Mouse (Mus musculus) kidney, adult 2 months (tissue): ENCODE results near the gene Gm10024. TPM values are rescaled to one million over a fixed set of nuclear protein-coding genes. Genes with fewer than 3 reads are reported as not detected.
"Not testable (repeated sequence)": the region's sequence is repeated elsewhere in the genome, so short reads cannot be mapped to it uniquely, and the experiment has no call there.

Experiments
- DNase-seq: peaks from one replicate; pipeline ENCODE4 v3.0.0; 2021
- H3K27ac ChIP-seq: fragments of 200-500 bp; 2 replicates; pipeline ENCODE4 v1.5.1; 2012; ENCODE audit warnings: low read depth, low read length, control low read depth, inconsistent platforms; ENCODE audit not compliant: insufficient read depth
- H3K27me3 ChIP-seq: fragments of 200-500 bp; replicated peaks from 2 replicates; pipeline ENCODE4 v1.6.1; 2012; ENCODE audit warnings: mild to moderate bottlenecking, moderate library complexity, low read length, inconsistent platforms; ENCODE audit not compliant: control insufficient read depth, insufficient read depth
- H3K36me3 ChIP-seq: fragments of 200-500 bp; 2 replicates; pipeline ENCODE4 v1.6.1; 2012; ENCODE audit warnings: mild to moderate bottlenecking, moderate library complexity, low read length, inconsistent platforms; ENCODE audit not compliant: control insufficient read depth, insufficient read depth
- H3K4me1 ChIP-seq: fragments of 200-500 bp; 2 replicates; pipeline ENCODE4 v1.6.1; 2011; ENCODE audit warnings: low read length; ENCODE audit not compliant: control insufficient read depth, insufficient read depth
- H3K4me3 ChIP-seq: fragments of 200-500 bp; 2 replicates; pipeline ENCODE4 v1.5.1; 2011; ENCODE audit warnings: mild to moderate bottlenecking, low read depth, low read length, control low read depth; ENCODE audit not compliant: insufficient read depth
- CTCF ChIP-seq: fragments of 200-500 bp; conservative IDR thresholded peaks from 2 replicates; pipeline ENCODE4 v1.5.1; 2011; ENCODE audit warnings: low read depth, mild to moderate bottlenecking, control low read depth, low read length, moderate library complexity, mixed read lengths; ENCODE audit not compliant: insufficient read depth, insufficient read length
- POLR2A ChIP-seq: fragments of 200-500 bp; IDR thresholded peaks from one replicate; pipeline ENCODE4 v1.6.1; 2011; ENCODE audit warnings: low read depth, low read length, control low read depth
- WGBS: fragments of 180-500 bp; shearing (Covaris S2); methylation state at CpG from one replicate; pipeline ENCODE4 v1.1.7; 2018; 5-methylcytosine and 5-hydroxymethylcytosine counted together
- polyA plus RNA-seq: library from polyadenylated mRNA; depleted of rRNA; stranded (reverse); fragments of >200 nt; gene quantifications from 2 replicates; pipeline ENCODE4 v1.2.3, GENCODE M21; 2012

Gene Gm10024
- polyA plus RNA-seq, 1 experiment = not detected

DNA sequence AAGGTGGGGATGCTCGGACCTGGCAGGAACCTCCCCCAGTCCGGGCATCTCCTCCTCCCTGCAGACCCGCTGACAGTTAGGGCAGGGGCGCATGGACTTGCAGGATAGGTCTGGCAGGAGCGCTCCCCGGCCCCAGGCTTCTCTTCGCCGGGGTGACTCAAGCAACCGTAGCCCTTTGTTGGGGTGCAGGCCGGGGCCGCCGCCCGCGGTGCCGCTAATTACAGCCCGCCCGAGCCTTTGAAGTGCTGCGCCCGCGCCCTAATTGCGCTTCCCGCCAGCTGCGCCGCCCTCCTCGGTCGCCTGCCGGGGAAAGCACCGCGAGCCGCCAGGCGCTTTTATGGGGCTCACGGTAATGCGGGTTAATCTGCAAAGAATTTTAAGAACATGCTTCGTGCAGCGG, 33.7 kb upstream of the Gm10024 start:
- under 1% methylated on average over 35 of the region's 35 CpGs for WGBS
- H3K36me3 ChIP-seq = no peaks in the 10 kb centered on the region
- no peak for DNase-seq
- no peak overlapping the region for H3K4me3 ChIP-seq
- H3K27me3 ChIP-seq = peaks cover 3% of the 10 kb centered on the region; the same call in 1 of the 2 replicates
- H3K27ac ChIP-seq = no peak overlapping the region
- H3K4me1 ChIP-seq = no peaks in the 10 kb centered on the region
- TF ChIP-seq CTCF (no peak), POLR2A (no peak)

GRCm38 (mm10) chr10:77682994-77683393, 28.3 kb upstream of the Gm10024 start:
- no peak for DNase-seq
- Histone ChIP-seq H3K36me3 (no peaks in the 10 kb centered on the region), H3K27me3 (peaks cover 3% of the 10 kb centered on the region; the same call in 1 of the 2 replicates), H3K4me1 (no peaks in the 10 kb centered on the region), H3K27ac (no peak overlapping the region), H3K4me3 (no peak overlapping the region)
- TF ChIP-seq CTCF = no peak
- no peak for TF ChIP-seq POLR2A
- 83% methylated on average over 7 of the region's 7 CpGs for WGBS

- TF ChIP-seq CTCF (no peak), POLR2A (no peak)
- no peaks in the 10 kb centered on the region for H3K4me1 ChIP-seq
- DNase-seq = no peak
- no peaks in the 10 kb centered on the region for H3K27me3 ChIP-seq
- 30% methylated on average over 8 of the region's 8 CpGs for WGBS
- no peak overlapping the region for H3K4me3 ChIP-seq
- no peaks in the 10 kb centered on the region for H3K36me3 ChIP-seq
- no peak overlapping the region for H3K27ac ChIP-seq
Observed at GRCm38 (mm10) chr10:77684181-77684580, 27.1 kb upstream of the Gm10024 start.

GRCm38 (mm10) chr10:77685895-77686664, 25.2 kb upstream of the Gm10024 start, which contains the start of gene Tspear:
Gene Tspear (plus strand): TSS chr10:77686569.
- H3K27ac ChIP-seq = no peak within 1 kb of the TSS
- H3K36me3 ChIP-seq = no peaks in the 10 kb centered on the region
- no peak for TF ChIP-seq POLR2A
- no peak for TF ChIP-seq CTCF
- no peak within 1 kb of the TSS for H3K4me3 ChIP-seq
- 14% methylated on average over 22 of the region's 22 CpGs for WGBS
- H3K4me1 ChIP-seq = no peaks in the 10 kb centered on the region
- H3K27me3 ChIP-seq = no peaks in the 10 kb centered on the region
- DNase-seq = no peak

DNA sequence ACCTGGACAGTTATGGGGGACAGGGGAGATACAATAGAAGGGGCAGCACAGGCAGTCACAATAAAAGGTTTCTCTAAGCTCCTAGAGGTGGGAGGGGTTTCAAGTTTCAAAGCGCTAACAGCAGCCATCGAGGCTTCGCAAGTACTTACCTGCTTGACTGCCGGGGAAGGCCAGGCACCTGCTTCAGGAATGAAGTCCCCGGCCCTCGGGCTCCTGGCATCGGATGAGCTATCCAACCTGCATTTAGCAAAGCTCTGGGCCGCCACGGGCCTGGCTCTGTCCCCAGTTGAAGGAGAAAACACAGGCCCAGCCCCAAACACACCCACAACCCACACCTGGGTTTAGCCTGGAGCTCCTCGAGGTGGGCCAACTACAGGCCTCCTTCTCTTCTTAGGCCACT, 24.2 kb upstream of the Gm10024 start:
- 32% methylated on average over 10 of the region's 10 CpGs for WGBS
- Histone ChIP-seq H3K36me3 (no peaks in the 10 kb centered on the region), H3K4me3 (no peak overlapping the region), H3K27me3 (no peaks in the 10 kb centered on the region), H3K27ac (no peak overlapping the region), H3K4me1 (no peaks in the 10 kb centered on the region)
- TF ChIP-seq CTCF (no peak), POLR2A (no peak)
- DNase-seq = no peak

GRCm38 (mm10) chr10:77690356-77690807, 20.9 kb upstream of the Gm10024 start, which contains the start of gene Gm19402:
Gene Gm19402 (minus strand): TSS chr10:77690757.
- 63% methylated on average over 3 of the region's 3 CpGs for WGBS
- not testable (repeated sequence) for H3K4me1 ChIP-seq, H3K4me3 ChIP-seq, H3K36me3 ChIP-seq, DNase-seq, H3K27me3 ChIP-seq, H3K27ac ChIP-seq

GRCm38 (mm10) chr10:77697133-77697532, 14.1 kb upstream of the Gm10024 start, which contains the start of gene Gm9508:
Gene Gm9508 (minus strand): TSS chr10:77697233.
- H3K4me3 ChIP-seq = no peak within 1 kb of the TSS
- TF ChIP-seq CTCF = no peak
- TF ChIP-seq POLR2A = no peak
- H3K36me3 ChIP-seq = no peaks in the 10 kb centered on the region
- no peaks in the 10 kb centered on the region for H3K27me3 ChIP-seq
- H3K27ac ChIP-seq = no peak within 1 kb of the TSS
- 38% methylated on average over 4 of the region's 4 CpGs for WGBS
- DNase-seq = no peak
- H3K4me1 ChIP-seq = no peaks in the 10 kb centered on the region
